Mouse (Mus musculus): ENCODE measurements at regions not wholly inside any gene's neighbourhood (a gene's known extent, or its start where the extent isn't known, plus 50 kb on each side); places are given as distances from the start of the nearest gene placed in this dataset.
"Not testable (repeated sequence)": the region's sequence is repeated elsewhere in the genome, so short reads cannot be mapped to it uniquely, and the experiment has no call there.

DNA sequence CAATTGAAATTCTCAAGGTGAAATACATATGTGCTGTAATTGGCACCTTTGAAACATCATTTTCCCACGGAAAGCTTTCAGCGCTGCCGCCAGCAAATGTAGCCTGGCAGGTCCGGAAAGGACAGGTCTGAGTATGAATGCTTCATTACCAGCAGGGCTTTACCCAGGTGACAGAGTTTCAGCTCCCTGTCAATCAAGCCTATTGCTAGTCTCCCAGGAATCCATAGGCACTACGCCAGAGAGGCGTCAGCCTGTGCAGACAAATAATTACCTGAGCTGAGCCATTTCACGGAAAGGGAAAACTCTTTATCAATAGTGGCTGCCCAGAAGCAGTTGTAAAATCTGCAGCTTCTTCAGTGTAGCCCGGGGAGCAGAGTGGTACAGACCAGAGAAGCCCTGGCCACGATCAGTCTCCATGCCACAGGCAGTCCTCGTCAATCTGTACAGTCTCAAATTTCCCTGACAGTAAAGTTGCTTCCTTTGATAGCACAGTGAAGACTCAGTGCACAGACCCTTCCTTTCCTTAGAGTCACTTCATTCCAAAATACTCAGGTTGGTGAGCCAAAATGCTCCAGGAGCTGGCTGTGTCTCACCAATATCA is 340.7 kb downstream of the Samd5 start:
- H3K4me1 ChIP-seq (ENCODE audit: control insufficient read depth, insufficient read depth, low read length): no peaks in the 10 kb centered on the region
- 64% methylated on average over 10 of the region's 10 CpGs for WGBS
- H3K9ac ChIP-seq (ENCODE audit: low read depth, low read length): no peak overlapping the region
- H3K9me3 ChIP-seq (ENCODE audit: control insufficient read depth, low read length): no peaks in the 10 kb centered on the region
- H3K4me2 ChIP-seq (ENCODE audit: low read depth, low read length): no peak overlapping the region
- H3K4me3 ChIP-seq (ENCODE audit: low read length): no peak overlapping the region
- no peaks in the 10 kb centered on the region for H3K36me3 ChIP-seq (ENCODE audit: control insufficient read depth, insufficient read depth, low read length)
- no peak overlapping the region for H3K27ac ChIP-seq (ENCODE audit: low read length)
- no peak for ATAC-seq
- H3K27me3 ChIP-seq (replicated peaks; ENCODE audit: control insufficient read depth, insufficient read depth, low read length): no peaks in the 10 kb centered on the region

DNA sequence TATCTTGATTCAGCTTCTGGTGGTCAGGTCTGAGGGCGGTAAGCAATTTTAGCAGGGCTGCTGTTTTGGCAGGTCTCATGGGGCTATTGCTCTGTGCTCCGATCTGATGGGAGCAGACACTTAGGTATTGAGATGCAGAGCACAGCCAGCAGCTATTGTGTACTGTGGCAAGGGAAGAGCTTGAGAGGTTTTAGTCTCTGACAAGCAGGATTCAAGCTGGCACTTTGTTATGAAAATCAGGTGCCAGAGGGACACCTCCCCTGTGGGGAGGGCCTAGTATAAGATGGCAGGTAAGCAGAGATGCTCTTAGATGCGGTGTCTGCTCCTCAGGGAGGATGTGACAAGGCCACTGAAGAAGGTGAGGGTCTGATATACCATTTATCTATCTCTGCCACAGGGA is 343.3 kb downstream of the Samd5 start:
- no peaks in the 10 kb centered on the region for H3K9me3 ChIP-seq (ENCODE audit: control insufficient read depth, low read length)

DNA sequence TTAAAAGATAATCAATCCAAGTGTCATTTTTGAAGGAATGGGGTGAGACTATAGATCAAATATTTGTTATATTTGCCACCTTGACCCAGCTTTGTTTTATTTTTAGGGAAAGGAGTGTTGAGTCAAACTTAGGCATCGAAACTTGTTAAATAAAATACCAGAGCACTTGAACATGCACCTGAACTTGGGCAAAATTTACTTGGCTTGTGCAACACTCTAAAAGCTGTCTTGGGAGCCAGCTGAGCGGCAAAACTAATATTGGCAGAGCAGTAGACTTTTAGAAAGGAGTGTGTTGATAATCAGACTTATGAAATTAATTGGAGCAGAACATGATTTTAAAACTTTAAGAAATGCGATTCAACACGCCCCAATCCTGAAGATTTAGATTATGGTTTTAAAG is 346.7 kb downstream of the Samd5 start:
- Histone ChIP-seq H3K36me3 (ENCODE audit: control insufficient read depth, insufficient read depth, low read length) (no peaks in the 10 kb centered on the region), H3K4me1 (ENCODE audit: control insufficient read depth, insufficient read depth, low read length) (no peaks in the 10 kb centered on the region), H3K4me3 (ENCODE audit: low read length) (no peak overlapping the region), H3K9ac (ENCODE audit: low read depth, low read length) (no peak overlapping the region), H3K9me3 (ENCODE audit: control insufficient read depth, low read length) (no peaks in the 10 kb centered on the region), H3K27ac (ENCODE audit: low read length) (no peak overlapping the region), H3K27me3 (replicated peaks; ENCODE audit: control insufficient read depth, insufficient read depth, low read length) (no peaks in the 10 kb centered on the region), H3K4me2 (ENCODE audit: low read depth, low read length) (no peak overlapping the region)
- WGBS: 89% methylated on average over 4 of the region's 4 CpGs
- ATAC-seq: no peak

More for the DNA sequence above, 343.3 kb downstream of the Samd5 start:
- Histone ChIP-seq H3K4me2 (ENCODE audit: low read depth, low read length) (no peak overlapping the region), H3K9ac (ENCODE audit: low read depth, low read length) (no peak overlapping the region), H3K36me3 (ENCODE audit: control insufficient read depth, insufficient read depth, low read length) (no peaks in the 10 kb centered on the region), H3K27me3 (replicated peaks; ENCODE audit: control insufficient read depth, insufficient read depth, low read length) (no peaks in the 10 kb centered on the region), H3K4me3 (ENCODE audit: low read length) (no peak overlapping the region), H3K27ac (ENCODE audit: low read length) (no peak overlapping the region), H3K4me1 (ENCODE audit: control insufficient read depth, insufficient read depth, low read length) (no peaks in the 10 kb centered on the region)
- ATAC-seq: no peak
- 74% methylated on average over 3 of the region's 3 CpGs for WGBS

DNA sequence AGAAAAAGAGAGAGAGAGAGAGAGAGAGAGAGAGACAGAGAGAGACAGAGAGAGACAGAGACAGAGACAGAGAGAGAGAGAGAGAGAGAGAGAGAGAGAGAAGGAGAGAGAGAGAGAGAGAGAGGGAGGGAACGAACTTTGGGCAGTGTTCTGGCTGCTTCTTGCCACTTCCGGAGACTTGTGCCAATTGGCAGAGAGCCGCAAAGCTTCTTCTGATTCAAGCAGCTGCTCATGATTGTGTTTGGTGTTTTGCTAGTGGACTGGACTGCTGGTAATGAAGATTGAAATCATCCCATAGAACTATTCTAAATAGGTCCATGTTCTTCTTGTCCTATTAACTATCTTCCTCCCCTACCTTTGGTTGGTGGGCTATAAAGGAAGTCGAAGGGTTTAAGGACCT is 347.1 kb downstream of the Samd5 start:
- 94% methylated on average over 4 of the region's 4 CpGs for WGBS
- not testable (repeated sequence) for H3K36me3 ChIP-seq (ENCODE audit: control insufficient read depth, insufficient read depth, low read length); ATAC-seq; H3K27me3 ChIP-seq (replicated peaks; ENCODE audit: control insufficient read depth, insufficient read depth, low read length); H3K27ac ChIP-seq (ENCODE audit: low read length); H3K4me1 ChIP-seq (ENCODE audit: control insufficient read depth, insufficient read depth, low read length); H3K9ac ChIP-seq (ENCODE audit: low read depth, low read length); H3K4me2 ChIP-seq (ENCODE audit: low read depth, low read length); H3K4me3 ChIP-seq (ENCODE audit: low read length); H3K9me3 ChIP-seq (ENCODE audit: control insufficient read depth, low read length)

- no peak overlapping the region for H3K9ac ChIP-seq (ENCODE audit: low read depth, low read length)
- H3K4me3 ChIP-seq (ENCODE audit: low read length): no peak overlapping the region
- 90% methylated on average over 6 of the region's 6 CpGs for WGBS
- H3K4me2 ChIP-seq (ENCODE audit: low read depth, low read length): no peak overlapping the region
- no peaks in the 10 kb centered on the region for H3K4me1 ChIP-seq (ENCODE audit: control insufficient read depth, insufficient read depth, low read length)
- H3K27me3 ChIP-seq (replicated peaks; ENCODE audit: control insufficient read depth, insufficient read depth, low read length): no peaks in the 10 kb centered on the region
- H3K36me3 ChIP-seq (ENCODE audit: control insufficient read depth, insufficient read depth, low read length): no peaks in the 10 kb centered on the region
- no peak for ATAC-seq
- H3K9me3 ChIP-seq (ENCODE audit: control insufficient read depth, low read length): no peaks in the 10 kb centered on the region
- H3K27ac ChIP-seq (ENCODE audit: low read length): no peak overlapping the region
Observed at GRCm38 (mm10) chr10:9312326-9312725, 362.7 kb downstream of the Samd5 start.

GRCm38 (mm10) chr10:9310346-9310745 is 364.7 kb downstream of the Samd5 start:
- no peak for ATAC-seq
- H3K4me3 ChIP-seq (ENCODE audit: low read length): no peak overlapping the region
- H3K4me1 ChIP-seq (ENCODE audit: control insufficient read depth, insufficient read depth, low read length): no peaks in the 10 kb centered on the region
- WGBS: 75% methylated on average over 5 of the region's 5 CpGs
- no peaks in the 10 kb centered on the region for H3K27me3 ChIP-seq (replicated peaks; ENCODE audit: control insufficient read depth, insufficient read depth, low read length)
- H3K4me2 ChIP-seq (ENCODE audit: low read depth, low read length): no peak overlapping the region
- H3K9me3 ChIP-seq (ENCODE audit: control insufficient read depth, low read length): no peaks in the 10 kb centered on the region
- H3K9ac ChIP-seq (ENCODE audit: low read depth, low read length): no peak overlapping the region
- no peak overlapping the region for H3K27ac ChIP-seq (ENCODE audit: low read length)
- no peaks in the 10 kb centered on the region for H3K36me3 ChIP-seq (ENCODE audit: control insufficient read depth, insufficient read depth, low read length)

GRCm38 (mm10) chr10:9296055-9296454 is 379.0 kb downstream of the Samd5 start:
- H3K4me1 ChIP-seq (ENCODE audit: control insufficient read depth, insufficient read depth, low read length): no peaks in the 10 kb centered on the region
- no peaks in the 10 kb centered on the region for H3K9me3 ChIP-seq (ENCODE audit: control insufficient read depth, low read length)
- H3K27ac ChIP-seq (ENCODE audit: low read length): no peak overlapping the region
- H3K36me3 ChIP-seq (ENCODE audit: control insufficient read depth, insufficient read depth, low read length): no peaks in the 10 kb centered on the region
- H3K4me2 ChIP-seq (ENCODE audit: low read depth, low read length): no peak overlapping the region
- no peak overlapping the region for H3K9ac ChIP-seq (ENCODE audit: low read depth, low read length)
- peak; percentile 85 for ATAC-seq
- H3K27me3 ChIP-seq (replicated peaks; ENCODE audit: control insufficient read depth, insufficient read depth, low read length): no peaks in the 10 kb centered on the region
- H3K4me3 ChIP-seq (ENCODE audit: low read length): no peak overlapping the region
- 26% methylated on average over 1 of the region's 1 CpGs for WGBS

GRCm38 (mm10) chr10:9295269-9295668 is 379.7 kb downstream of the Samd5 start:
- Histone ChIP-seq H3K9me3 (ENCODE audit: control insufficient read depth, low read length) (no peaks in the 10 kb centered on the region), H3K4me2 (ENCODE audit: low read depth, low read length) (no peak overlapping the region), H3K4me1 (ENCODE audit: control insufficient read depth, insufficient read depth, low read length) (no peaks in the 10 kb centered on the region), H3K27me3 (replicated peaks; ENCODE audit: control insufficient read depth, insufficient read depth, low read length) (no peaks in the 10 kb centered on the region), H3K9ac (ENCODE audit: low read depth, low read length) (no peak overlapping the region), H3K27ac (ENCODE audit: low read length) (no peak overlapping the region), H3K4me3 (ENCODE audit: low read length) (no peak overlapping the region), H3K36me3 (ENCODE audit: control insufficient read depth, insufficient read depth, low read length) (no peaks in the 10 kb centered on the region)
- 0 out of 2 replicates have a peak, but pooled peaks have one; percentile 23 for ATAC-seq
- 49% methylated on average over 1 of the region's 1 CpGs for WGBS

DNA sequence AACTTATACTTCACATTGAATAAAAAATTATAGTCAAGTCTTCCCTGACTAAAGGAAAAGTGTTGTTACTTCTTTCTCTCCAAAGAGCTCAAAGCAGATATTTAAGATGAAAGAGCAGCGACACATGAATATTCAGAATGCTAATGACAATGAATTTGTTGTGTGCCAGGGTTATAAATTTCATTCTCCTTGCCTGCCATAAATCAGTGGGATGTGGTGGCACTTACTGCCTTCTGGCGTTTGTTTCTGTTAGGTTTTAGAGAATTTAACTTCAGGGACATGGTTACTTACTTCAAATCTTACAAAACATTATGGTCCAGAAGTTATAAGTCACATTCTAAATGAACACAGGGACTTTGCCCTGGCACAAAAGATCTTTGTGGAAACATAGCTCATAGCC is 380.4 kb downstream of the Samd5 start:
- no peaks in the 10 kb centered on the region for H3K4me1 ChIP-seq (ENCODE audit: control insufficient read depth, insufficient read depth, low read length)
- no peaks in the 10 kb centered on the region for H3K9me3 ChIP-seq (ENCODE audit: control insufficient read depth, low read length)
- WGBS: 64% methylated on average over 2 of the region's 2 CpGs
- no peak overlapping the region for H3K27ac ChIP-seq (ENCODE audit: low read length)
- no peak for ATAC-seq
- no peak overlapping the region for H3K4me3 ChIP-seq (ENCODE audit: low read length)
- H3K4me2 ChIP-seq (ENCODE audit: low read depth, low read length): no peak overlapping the region
- H3K36me3 ChIP-seq (ENCODE audit: control insufficient read depth, insufficient read depth, low read length): no peaks in the 10 kb centered on the region
- no peak overlapping the region for H3K9ac ChIP-seq (ENCODE audit: low read depth, low read length)
- H3K27me3 ChIP-seq (replicated peaks; ENCODE audit: control insufficient read depth, insufficient read depth, low read length): no peaks in the 10 kb centered on the region

GRCm38 (mm10) chr10:9291456-9292146 is 383.4 kb downstream of the Samd5 start:
- Histone ChIP-seq H3K27ac (ENCODE audit: low read length) (no peak overlapping the region), H3K9me3 (ENCODE audit: control insufficient read depth, low read length) (no peaks in the 10 kb centered on the region), H3K4me2 (ENCODE audit: low read depth, low read length) (no peak overlapping the region), H3K36me3 (ENCODE audit: control insufficient read depth, insufficient read depth, low read length) (no peaks in the 10 kb centered on the region), H3K9ac (ENCODE audit: low read depth, low read length) (no peak overlapping the region), H3K27me3 (replicated peaks; ENCODE audit: control insufficient read depth, insufficient read depth, low read length) (no peaks in the 10 kb centered on the region), H3K4me1 (ENCODE audit: control insufficient read depth, insufficient read depth, low read length) (no peaks in the 10 kb centered on the region), H3K4me3 (ENCODE audit: low read length) (no peak overlapping the region)
- 53% methylated on average over 6 of the region's 6 CpGs for WGBS
- ATAC-seq: no peak
